Mouse (Mus musculus) cerebellum, adult 2 months (tissue): ENCODE data around the gene Pdzd8. TPM values are rescaled to one million over a fixed set of nuclear protein-coding genes. Genes with fewer than 3 reads are reported as not detected.

Experiments
- DNase-seq, 2 experiments: peaks; one replicate each; pipeline ENCODE4 v3.0.0; 2021
- H3K27ac ChIP-seq: fragments of 200-500 bp; 2 replicates; pipeline ENCODE4 v1.5.1; 2012; ENCODE audit warnings: low read length, control low read depth, inconsistent platforms; ENCODE audit not compliant: insufficient read depth
- H3K27me3 ChIP-seq: fragments of 200-500 bp; 2 replicates; pipeline ENCODE4 v1.6.1; 2012; ENCODE audit warnings: inconsistent platforms, mild to moderate bottlenecking, low read length, moderate library complexity; ENCODE audit not compliant: control insufficient read depth, insufficient read depth
- H3K4me1 ChIP-seq: fragments of 200-500 bp; 2 replicates; pipeline ENCODE4 v1.6.1; 2011; ENCODE audit warnings: low read length; ENCODE audit not compliant: control insufficient read depth, insufficient read depth
- H3K4me3 ChIP-seq: fragments of 200-500 bp; replicated peaks from 2 replicates; pipeline ENCODE3; 2011; ENCODE audit warnings: mild to moderate bottlenecking, low read depth, low read length, control low read depth; ENCODE audit not compliant: insufficient read depth
- CTCF ChIP-seq: fragments of 200-500 bp; IDR thresholded peaks from 2 replicates; pipeline ENCODE4 v1.5.1; 2011; ENCODE audit warnings: low read depth, mild to moderate bottlenecking, control low read depth, low read length, moderate library complexity, borderline replicate concordance; ENCODE audit not compliant: insufficient read depth
- POLR2A ChIP-seq: fragments of 200-500 bp; IDR thresholded peaks from 2 replicates; pipeline ENCODE4 v1.6.1; 2011; ENCODE audit warnings: low read length, control low read depth, borderline replicate concordance; ENCODE audit not compliant: insufficient read depth
- WGBS: fragments of 180-500 bp; shearing (Covaris S2); methylation state at CpG from one replicate; pipeline ENCODE4 v1.1.7; 2018; 5-methylcytosine and 5-hydroxymethylcytosine counted together
- polyA plus RNA-seq: library from polyadenylated mRNA; depleted of rRNA; stranded (reverse); fragments of >200 nt; gene quantifications from 2 replicates; pipeline ENCODE4 v1.2.3, GENCODE M21; 2012

The Pdzd8 gene
- polyA plus RNA-seq, 1 experiment, result 21.0 TPM

GRCm38 (mm10) chr19:59360486-59360896, 14.9 kb upstream of the Pdzd8 start:
- Histone ChIP-seq H3K27me3 (no peaks in the 10 kb centered on the region), H3K4me3 (no peak overlapping the region), H3K27ac (no peak overlapping the region), H3K4me1 (no peaks in the 10 kb centered on the region)
- 50% methylated on average over 2 of the region's 2 CpGs for WGBS
- DNase-seq, result no peak
- TF ChIP-seq POLR2A (no peak), CTCF (no peak)

- DNase-seq, result no peak
- TF ChIP-seq POLR2A (no peak), CTCF (no peak)
These were observed 13.6 kb upstream of the Pdzd8 start for GRCm38 (mm10) chr19:59359202-59359601.

DNA sequence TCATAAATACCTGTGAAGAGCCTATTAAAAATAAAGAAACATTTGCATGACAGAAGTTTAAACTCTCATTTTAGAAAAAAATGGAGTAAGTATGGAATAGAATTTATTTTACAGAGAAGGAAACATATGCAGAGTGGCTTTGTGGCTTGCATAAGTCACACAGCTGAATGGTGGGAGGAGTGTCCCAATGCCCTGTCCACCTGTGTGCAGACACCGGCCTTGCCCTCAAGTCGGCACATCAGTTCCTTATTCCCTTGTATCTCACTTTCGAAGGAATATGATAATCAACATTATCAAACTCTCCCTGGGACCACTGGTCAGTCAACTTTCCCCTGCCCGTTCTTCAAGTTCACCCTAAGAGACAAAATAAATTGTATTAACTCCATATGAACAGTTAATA, 12.3 kb upstream of the Pdzd8 start:
- TF ChIP-seq CTCF, result no peak
- no peak for TF ChIP-seq POLR2A
- H3K4me3 ChIP-seq, result no peak overlapping the region
- 79% methylated on average over 4 of the region's 4 CpGs for WGBS

More at GRCm38 (mm10) chr19:59359202-59359601, 13.6 kb upstream of the Pdzd8 start:
- no peaks in the 10 kb centered on the region for H3K4me1 ChIP-seq
- H3K27me3 ChIP-seq, result no peaks in the 10 kb centered on the region
- H3K4me3 ChIP-seq, result no peak overlapping the region
- no peak overlapping the region for H3K27ac ChIP-seq
- WGBS, result 81% methylated on average over 4 of the region's 4 CpGs

DNA sequence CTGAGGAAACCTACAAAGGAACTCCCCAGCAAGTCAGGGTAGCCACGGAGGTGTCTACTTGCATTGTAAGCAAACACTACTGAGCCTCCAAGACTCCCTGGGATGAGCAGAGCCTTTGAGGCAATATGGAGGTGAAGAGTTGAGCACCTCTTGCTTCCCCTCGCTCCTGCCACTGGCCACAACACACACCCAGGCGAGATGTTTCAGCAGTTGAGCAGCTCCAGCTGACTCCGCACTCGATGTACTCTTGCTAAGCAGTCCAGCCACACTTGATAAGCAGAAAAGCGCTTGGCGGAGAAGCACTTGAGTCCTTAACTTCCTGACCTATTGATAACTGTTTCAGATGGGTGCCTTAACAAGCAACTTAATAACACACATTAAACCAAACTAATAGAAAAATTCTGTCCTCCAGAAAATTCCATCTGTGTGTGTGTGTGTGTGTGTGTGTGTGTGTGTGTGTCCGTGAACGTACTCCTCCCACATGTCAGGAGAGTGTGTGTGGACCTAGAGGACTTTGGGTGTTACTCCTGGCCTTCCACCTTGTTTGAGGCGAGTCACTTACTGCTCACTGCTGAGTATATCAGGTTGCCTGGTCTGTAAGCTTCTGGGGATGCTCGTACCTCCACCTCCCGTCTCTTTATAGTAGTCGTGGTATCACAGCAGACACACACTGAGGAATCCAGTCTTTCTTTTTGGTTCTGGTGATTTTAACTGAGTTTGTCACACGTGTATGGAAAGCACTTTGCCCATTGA, 11.4 kb upstream of the Pdzd8 start:
- WGBS, result 80% methylated on average over 14 of the region's 14 CpGs
- no peaks in the 10 kb centered on the region for H3K27me3 ChIP-seq
- H3K4me1 ChIP-seq, result no peaks in the 10 kb centered on the region
- no peak for DNase-seq
- no peak overlapping the region for H3K4me3 ChIP-seq
- TF ChIP-seq CTCF (no peak), POLR2A (no peak)
- no peak overlapping the region for H3K27ac ChIP-seq

More for the DNA sequence above, 12.3 kb upstream of the Pdzd8 start:
- H3K4me1 ChIP-seq, result no peaks in the 10 kb centered on the region
- DNase-seq, result no peak
- H3K27me3 ChIP-seq, result no peaks in the 10 kb centered on the region
- no peak overlapping the region for H3K27ac ChIP-seq

- no peaks in the 10 kb centered on the region for H3K4me1 ChIP-seq
- no peak for DNase-seq
- H3K27me3 ChIP-seq, result no peaks in the 10 kb centered on the region
- no peak overlapping the region for H3K27ac ChIP-seq
- WGBS, result 89% methylated on average over 3 of the region's 3 CpGs
- TF ChIP-seq POLR2A, result no peak
- no peak for TF ChIP-seq CTCF
- H3K4me3 ChIP-seq, result no peak overlapping the region
These were observed 10.8 kb upstream of the Pdzd8 start for GRCm38 (mm10) chr19:59356388-59356787.

GRCm38 (mm10) chr19:59354906-59355305, 9.3 kb upstream of the Pdzd8 start:
- TF ChIP-seq POLR2A (no peak), CTCF (no peak)
- H3K27ac ChIP-seq, result no peak overlapping the region
- no peak for DNase-seq
- no peaks in the 10 kb centered on the region for H3K4me1 ChIP-seq
- WGBS, result 77% methylated on average over 2 of the region's 2 CpGs
- no peaks in the 10 kb centered on the region for H3K27me3 ChIP-seq
- H3K4me3 ChIP-seq, result no peak overlapping the region

DNA sequence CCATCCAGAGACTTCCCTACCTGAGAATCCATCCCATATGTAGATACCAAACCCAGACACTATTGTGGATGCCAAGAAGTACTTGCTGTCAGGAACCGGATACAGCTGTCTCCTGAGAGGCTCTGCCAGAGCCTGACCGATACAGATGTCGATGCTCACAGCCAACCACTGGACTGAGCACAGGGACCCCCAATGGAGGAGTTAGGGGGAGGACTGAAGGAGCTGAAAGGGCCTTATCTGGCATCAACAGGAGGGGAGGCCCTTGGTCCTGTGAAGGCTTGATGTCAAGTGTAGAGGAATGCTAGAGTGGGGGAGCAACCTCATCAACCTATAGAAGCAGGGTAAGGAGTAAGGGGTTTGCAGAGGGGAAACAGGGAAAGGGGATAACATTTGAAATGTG, 7.2 kb upstream of the Pdzd8 start:
- Histone ChIP-seq H3K4me3 (no peak overlapping the region), H3K27me3 (no peaks in the 10 kb centered on the region), H3K4me1 (no peaks in the 10 kb centered on the region), H3K27ac (no peak overlapping the region)
- no peak for DNase-seq
- no peak for TF ChIP-seq POLR2A
- TF ChIP-seq CTCF, result no peak
- 62% methylated on average over 3 of the region's 3 CpGs for WGBS

GRCm38 (mm10) chr19:59351151-59351889, 5.7 kb upstream of the Pdzd8 start:
- Histone ChIP-seq H3K4me1 (no peaks in the 10 kb centered on the region), H3K4me3 (no peak overlapping the region), H3K27me3 (no peaks in the 10 kb centered on the region), H3K27ac (no peak overlapping the region)
- TF ChIP-seq CTCF (no peak), POLR2A (no peak)
- 66% methylated on average over 15 of the region's 15 CpGs for WGBS
- no peak for DNase-seq
